Mouse (Mus musculus) G1E (cell line): ENCODE results near the gene Vmn2r79.

Experiments used
- CTCF ChIP-seq: IDR thresholded peaks from 2 replicates; pipeline ENCODE4 v1.5.1; 2012; ENCODE audit warnings: low read depth, low read length, inconsistent platforms, mixed read lengths
- GATA2 ChIP-seq: IDR thresholded peaks from 2 replicates; pipeline ENCODE4 v1.6.1; 2012; ENCODE audit warnings: low read depth, low read length, inconsistent platforms, borderline replicate concordance

DNA sequence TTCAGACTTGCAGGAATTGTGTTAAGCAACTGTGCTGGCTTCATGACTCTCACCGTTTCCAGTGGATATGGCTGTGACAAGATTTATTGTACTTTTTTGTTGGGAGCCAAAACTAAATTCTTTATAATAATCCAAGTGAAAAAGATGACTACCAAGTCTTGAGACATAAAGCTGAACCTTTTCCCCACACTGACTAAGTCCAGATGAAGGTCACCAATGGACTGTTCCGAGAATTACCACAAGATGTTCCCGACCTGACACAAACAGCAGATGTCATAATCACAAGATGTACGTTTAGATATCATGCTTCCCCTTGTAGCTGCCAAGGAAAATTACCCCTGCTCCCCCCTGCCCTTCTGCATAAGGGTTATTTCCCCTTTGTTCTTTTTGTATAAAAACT, 67.7 kb downstream of the Vmn2r79 start:
- TF ChIP-seq CTCF (no peak), GATA2 (no peak)
